Mouse (Mus musculus) heart, embryonic 16.5 days (tissue): ENCODE results near the gene Gmcl1. TPM values are rescaled to one million over a fixed set of nuclear protein-coding genes. Genes with fewer than 3 reads are reported as not detected.

ENCODE experiments used
- ATAC-seq: fragments of 200-750 bp; cut with Nextera tagmentation; replicated peaks from 2 replicates; pipeline ENCODE4 v1.8.0; 2017; ENCODE audit warnings: moderate number of reproducible peaks; ENCODE audit not compliant: insufficient read depth, low FRiP score; ENCODE audit errors: extremely low read depth
- H3K27ac ChIP-seq: fragments of 300-500 bp; sonication (generic); 2 replicates; pipeline ENCODE4 v1.5.1; 2014; ENCODE audit warnings: mild to moderate bottlenecking, low read length, control low read depth, moderate library complexity
- H3K27me3 ChIP-seq: fragments of 300-500 bp; sonication (generic); 2 replicates; pipeline ENCODE4 v1.6.1; 2014; ENCODE audit warnings: low read length, mixed read lengths; ENCODE audit not compliant: control insufficient read depth, insufficient read depth
- H3K36me3 ChIP-seq: fragments of 300-500 bp; sonication (generic); 2 replicates; pipeline ENCODE4 v1.6.1; 2014; ENCODE audit not compliant: control insufficient read depth, insufficient read depth
- H3K4me1 ChIP-seq: fragments of 300-500 bp; sonication (generic); 2 replicates; pipeline ENCODE4 v1.6.1; 2014; ENCODE audit warnings: low read length, mixed read lengths; ENCODE audit not compliant: control insufficient read depth, insufficient read depth
- H3K4me2 ChIP-seq: fragments of 300-500 bp; sonication (generic); 2 replicates; pipeline ENCODE4 v1.6.1; 2014; ENCODE audit warnings: low read depth, mild to moderate bottlenecking, control low read depth, low read length
- H3K4me3 ChIP-seq: fragments of 300-500 bp; sonication (generic); 2 replicates; pipeline ENCODE4 v1.5.1; 2014; ENCODE audit warnings: mild to moderate bottlenecking, control low read depth, low read length
- H3K9ac ChIP-seq: fragments of 300-500 bp; sonication (generic); 2 replicates; pipeline ENCODE4 v1.6.1; 2014; ENCODE audit warnings: low read length, control low read depth
- H3K9me3 ChIP-seq: fragments of 300-500 bp; sonication (generic); replicated peaks from 2 replicates; pipeline ENCODE4 v1.6.1; 2016; ENCODE audit warnings: low read length; ENCODE audit not compliant: control insufficient read depth
- WGBS: fragments of 180-500 bp; shearing (Covaris S2); extraction: QIAGEN DNeasy Blood & Tissue Kit; methylation state at CpG from one replicate; pipeline ENCODE4 v1.1.7; 2014; 5-methylcytosine and 5-hydroxymethylcytosine counted together
- polyA plus RNA-seq: library from polyadenylated mRNA; unstranded; fragments of >200 nt; fragmentation: Nextera tagmentation; extraction: Ambion mirVana; gene quantifications from 2 replicates; pipeline ENCODE4 v1.2.1, GENCODE M21; 2015

Gmcl1 gene
- polyA plus RNA-seq = 14.8 and 17.3 TPM in 2 replicates

DNA sequence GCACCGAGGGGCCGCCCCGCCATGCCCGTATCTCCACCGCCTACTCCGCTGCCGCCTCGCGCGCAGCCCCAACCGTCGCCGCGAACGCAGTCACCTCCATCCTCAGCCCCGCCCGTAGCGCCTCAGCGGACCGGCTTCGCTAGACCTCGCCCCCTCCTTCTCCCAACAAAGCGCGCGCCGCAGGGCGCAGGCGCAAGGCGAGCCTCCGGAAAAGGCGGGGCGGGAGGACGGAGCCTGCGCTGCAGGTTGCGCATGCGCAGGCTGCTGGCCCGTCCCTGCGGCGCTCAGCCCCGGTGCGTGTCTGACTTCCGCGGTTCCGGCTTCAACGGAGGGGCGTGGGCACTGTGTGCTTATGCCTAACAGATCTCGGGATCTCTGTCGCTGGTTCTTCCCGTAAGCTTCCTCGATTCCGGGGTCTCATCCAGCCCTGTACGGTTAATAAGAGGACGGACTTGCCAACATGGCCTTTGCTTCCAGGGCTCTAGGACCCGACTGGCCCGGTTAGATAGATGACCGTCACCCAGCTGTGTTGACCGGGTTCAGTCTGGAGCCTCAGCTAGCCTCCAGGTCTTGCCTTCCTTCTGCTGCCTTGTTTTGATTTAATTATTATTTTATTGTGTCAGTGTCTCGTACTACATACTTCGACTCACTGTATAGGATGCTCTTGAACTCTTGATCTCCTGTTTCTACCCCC is at the start of gene Gmcl1:
TSS of gene Gmcl1 (minus strand) at position 201 of the 694 bp plus-strand sequence.
- Histone ChIP-seq H3K9me3 (no peaks in the 10 kb centered on the region), H3K4me3 (peak within 1 kb of the TSS; percentile 65), H3K9ac (peak within 1 kb of the TSS; percentile 89), H3K27me3 (no peaks in the 10 kb centered on the region), H3K27ac (peak within 1 kb of the TSS; percentile 68), H3K4me1 (peaks cover 11% of the 10 kb centered on the region), H3K4me2 (peak within 1 kb of the TSS; percentile 85), H3K36me3 (no peaks in the 10 kb centered on the region)
- ATAC-seq = peak; percentile 95
- under 1% methylated on average over 57 of the region's 59 CpGs for WGBS

DNA sequence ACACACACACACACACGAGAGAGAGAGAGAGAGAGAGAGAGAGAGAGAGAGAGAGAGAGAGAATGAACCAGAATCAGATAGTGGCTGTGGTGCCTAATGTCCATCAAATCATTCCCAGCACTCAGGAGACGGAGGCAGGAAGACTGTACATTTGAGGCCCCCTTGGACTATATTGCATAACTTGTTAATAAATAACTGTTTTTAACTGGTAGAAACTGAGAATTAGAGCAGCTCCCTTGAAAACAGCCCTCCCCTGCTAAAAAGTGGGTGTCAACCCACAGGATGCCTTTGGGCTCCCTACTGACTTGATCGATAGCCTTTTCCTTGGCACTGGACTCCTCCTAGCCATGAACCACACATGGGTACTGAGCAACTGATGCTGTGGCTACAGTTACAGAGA is 49.2 kb upstream of the Gmcl1 start:
- Histone ChIP-seq H3K27me3 (no peaks in the 10 kb centered on the region), H3K27ac (no peak overlapping the region), H3K36me3 (no peaks in the 10 kb centered on the region), H3K4me3 (no peak overlapping the region), H3K9me3 (no peaks in the 10 kb centered on the region), H3K4me1 (no peaks in the 10 kb centered on the region), H3K4me2 (no peak overlapping the region), H3K9ac (no peak overlapping the region)
- whole genome bisulfite sequencing = 90% methylated on average over 2 of the region's 3 CpGs
- ATAC-seq = no peak

DNA sequence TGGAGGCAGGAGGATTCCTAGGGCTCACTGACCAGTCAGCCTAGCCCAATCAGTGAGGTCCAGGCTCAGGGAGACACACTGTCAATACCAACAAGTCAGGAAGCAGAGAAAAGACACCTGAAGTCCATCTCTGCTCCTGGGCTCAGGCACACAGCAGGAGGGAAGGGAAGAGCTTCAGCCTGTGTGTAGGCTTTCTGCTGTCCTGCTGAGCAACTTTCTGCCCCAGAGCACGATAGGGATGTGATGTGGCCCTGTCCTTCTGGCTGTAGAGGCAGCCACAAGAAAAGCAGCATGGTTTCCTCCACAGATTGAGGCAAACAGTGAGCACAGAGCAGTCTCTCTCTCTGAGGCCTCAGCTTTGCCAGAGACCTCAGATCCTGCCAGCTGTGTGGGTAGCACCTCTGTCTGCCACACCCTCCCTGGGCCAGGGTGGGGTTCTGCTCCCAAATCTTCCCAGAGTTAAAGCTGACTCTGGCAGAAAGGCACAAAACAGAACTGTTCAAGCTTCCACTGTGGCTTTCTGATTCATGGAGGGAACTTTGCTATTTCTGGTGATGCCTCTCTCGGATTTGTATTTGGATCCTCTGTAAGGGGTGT is 48.3 kb upstream of the Gmcl1 start:
- 30% methylated on average over 2 of the region's 2 CpGs for WGBS
- ATAC-seq = no peak
- Histone ChIP-seq H3K27me3 (no peaks in the 10 kb centered on the region), H3K36me3 (no peaks in the 10 kb centered on the region), H3K27ac (no peak overlapping the region), H3K4me1 (peaks cover 7% of the 10 kb centered on the region; the same call in 1 of the 2 replicates), H3K9ac (no peak overlapping the region), H3K4me2 (no peak overlapping the region), H3K9me3 (no peaks in the 10 kb centered on the region), H3K4me3 (no peak overlapping the region)

DNA sequence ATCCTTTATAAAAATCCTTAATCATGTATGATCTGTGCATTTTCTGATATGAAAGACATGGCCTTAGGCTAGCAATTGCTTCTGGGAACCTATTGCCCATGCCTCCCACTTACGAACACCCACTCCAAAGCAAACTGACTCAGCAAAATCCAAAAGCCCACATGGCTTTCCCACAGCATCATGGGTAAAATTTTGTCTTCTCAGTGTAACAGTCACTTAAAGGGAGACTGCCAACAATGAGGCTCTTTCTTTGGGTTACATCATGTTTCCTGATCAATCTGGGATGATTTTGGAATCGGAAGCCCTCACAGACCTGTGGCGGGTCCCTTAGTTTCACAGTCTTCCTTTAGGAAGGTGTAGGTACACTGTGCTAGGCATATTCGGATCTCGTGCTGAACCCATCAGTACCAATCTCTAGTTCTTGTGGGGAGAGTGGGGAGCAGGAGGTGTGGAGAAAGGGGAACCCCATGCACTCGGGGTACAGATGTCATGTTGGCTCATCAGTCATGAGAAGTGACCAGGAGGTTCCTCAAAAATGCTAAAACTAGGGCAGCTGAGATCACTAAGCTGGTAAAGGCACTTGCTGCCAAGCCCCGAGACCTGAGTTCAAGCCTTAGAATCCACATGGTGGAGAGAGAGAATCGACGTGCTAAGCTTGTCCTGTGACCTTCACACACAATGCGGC is 45.9 kb upstream of the Gmcl1 start:
- no peaks in the 10 kb centered on the region for H3K27me3 ChIP-seq
- ATAC-seq = no peak
- H3K27ac ChIP-seq = no peak overlapping the region
- WGBS = 87% methylated on average over 10 of the region's 10 CpGs
- no peaks in the 10 kb centered on the region for H3K9me3 ChIP-seq
- peaks cover 13% of the 10 kb centered on the region for H3K4me1 ChIP-seq
- no peak overlapping the region for H3K4me2 ChIP-seq
- H3K4me3 ChIP-seq = no peak overlapping the region
- H3K9ac ChIP-seq = no peak overlapping the region
- no peaks in the 10 kb centered on the region for H3K36me3 ChIP-seq

DNA sequence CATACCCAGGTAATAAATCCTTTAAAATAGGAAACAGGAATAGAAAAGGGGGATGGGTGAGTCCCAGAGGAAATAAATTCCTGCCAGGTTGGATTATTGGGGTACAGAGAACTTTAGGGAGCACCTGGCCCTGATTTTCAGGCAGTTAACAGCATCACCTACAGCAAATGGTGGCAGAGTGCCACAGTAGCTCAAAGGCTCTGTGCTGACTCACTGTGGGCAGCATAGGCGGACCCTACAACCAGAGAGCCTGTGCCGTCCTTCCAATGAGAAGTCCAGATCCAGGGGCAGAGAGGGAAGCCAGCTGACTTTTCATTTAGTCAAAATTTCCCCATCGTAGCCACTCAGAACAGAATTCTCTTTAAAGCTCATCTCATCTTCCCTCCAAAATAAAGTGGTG is 44.0 kb upstream of the Gmcl1 start:
- H3K27ac ChIP-seq = no peak overlapping the region
- WGBS = 81% methylated on average over 3 of the region's 3 CpGs

DNA sequence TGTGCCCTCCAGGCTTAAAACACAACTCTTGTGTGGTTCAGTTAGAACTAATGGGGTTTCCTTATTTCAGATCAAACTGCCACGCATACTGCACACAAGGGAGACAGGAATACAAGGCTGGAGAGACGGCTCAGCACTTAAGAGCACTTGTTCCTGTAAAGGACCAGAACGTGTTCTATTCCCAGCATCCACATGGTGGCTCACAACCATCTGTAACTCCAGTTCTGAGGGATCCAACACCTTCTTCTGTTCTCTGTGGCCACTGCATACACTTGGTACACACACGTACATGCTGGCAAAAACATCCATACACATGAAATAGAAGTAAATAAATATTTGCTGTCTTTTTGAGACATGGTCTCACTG is 43.5 kb upstream of the Gmcl1 start:
- Histone ChIP-seq H3K4me1 (peaks cover 13% of the 10 kb centered on the region), H3K9ac (no peak overlapping the region), H3K27me3 (no peaks in the 10 kb centered on the region), H3K4me2 (no peak overlapping the region; the same call in 1 of the 2 replicates), H3K9me3 (no peaks in the 10 kb centered on the region), H3K4me3 (no peak overlapping the region), H3K36me3 (no peaks in the 10 kb centered on the region), H3K27ac (peak overlapping the region; percentile 67)
- 34% methylated on average over 4 of the region's 4 CpGs for WGBS
- ATAC-seq = no peak; the same call in 1 of the 2 replicates

More for the DNA sequence above, 44.0 kb upstream of the Gmcl1 start:
- H3K4me1 ChIP-seq = peaks cover 13% of the 10 kb centered on the region
- no peak overlapping the region for H3K4me3 ChIP-seq
- no peaks in the 10 kb centered on the region for H3K9me3 ChIP-seq
- no peak overlapping the region for H3K4me2 ChIP-seq
- no peaks in the 10 kb centered on the region for H3K36me3 ChIP-seq
- no peak overlapping the region for H3K9ac ChIP-seq
- H3K27me3 ChIP-seq = no peaks in the 10 kb centered on the region
- no peak for ATAC-seq

DNA sequence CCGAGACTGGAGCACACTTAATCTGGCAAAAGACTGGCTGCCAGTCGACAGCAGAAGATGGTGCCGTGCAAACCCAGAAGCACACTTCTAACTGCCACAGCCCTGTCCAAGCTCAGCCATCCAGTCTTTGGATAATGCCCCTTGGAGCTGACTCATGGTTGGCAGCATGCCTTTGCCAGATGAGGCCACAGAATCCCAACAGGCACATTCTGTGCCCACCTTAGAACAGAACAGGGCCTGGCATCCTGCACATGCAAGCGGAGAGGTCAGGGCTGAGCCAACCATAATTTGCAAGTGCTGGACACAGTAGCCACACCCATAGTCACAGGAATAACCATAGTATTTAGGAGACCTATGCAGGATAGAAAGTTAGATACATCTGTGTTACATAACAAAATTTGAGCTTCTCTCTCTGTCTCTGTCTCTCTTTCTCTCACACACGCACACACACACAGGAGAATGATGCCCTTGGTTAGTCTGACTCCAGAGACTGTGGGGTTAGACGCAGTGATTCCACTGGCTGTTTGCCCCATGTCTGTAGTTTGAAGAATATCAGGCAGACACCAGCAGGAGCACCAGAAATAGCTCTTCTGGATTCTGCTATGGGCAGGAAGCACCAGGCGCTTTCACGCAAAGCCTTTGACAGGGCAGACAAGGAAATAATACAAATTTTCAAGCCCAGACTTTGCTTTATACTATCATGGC is 43.0 kb upstream of the Gmcl1 start:
- Histone ChIP-seq H3K4me2 (no peak overlapping the region; the same call in 1 of the 2 replicates), H3K4me1 (peaks cover 13% of the 10 kb centered on the region), H3K9ac (no peak overlapping the region), H3K27me3 (no peaks in the 10 kb centered on the region), H3K4me3 (no peak overlapping the region), H3K36me3 (no peaks in the 10 kb centered on the region), H3K27ac (peak overlapping the region; percentile 67), H3K9me3 (no peaks in the 10 kb centered on the region)
- ATAC-seq = no peak; the same call in 1 of the 2 replicates
- WGBS = 56% methylated on average over 8 of the region's 8 CpGs

DNA sequence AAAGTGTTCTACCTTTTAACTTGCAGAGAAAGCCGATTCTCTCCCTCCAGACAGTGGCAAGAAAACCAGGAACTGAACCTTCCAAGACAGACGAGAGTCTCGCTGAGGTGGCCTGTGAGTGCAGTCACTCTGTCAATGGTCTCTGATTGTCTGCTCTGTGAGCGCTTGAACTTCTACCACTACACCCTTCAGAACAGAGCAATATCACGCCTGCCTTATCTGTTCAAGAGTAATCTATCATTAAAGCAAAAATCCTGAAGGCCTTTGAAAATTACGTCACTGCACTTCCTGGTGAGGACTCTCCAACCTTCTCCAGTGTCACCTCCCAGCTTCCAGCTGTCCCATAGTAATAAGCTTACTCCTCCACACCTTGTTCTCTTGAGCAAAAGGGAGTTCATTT is 41.8 kb upstream of the Gmcl1 start:
- no peak overlapping the region for H3K27ac ChIP-seq
- no peak overlapping the region for H3K4me3 ChIP-seq
- WGBS = 72% methylated on average over 6 of the region's 6 CpGs
- H3K4me1 ChIP-seq = peaks cover 13% of the 10 kb centered on the region
- no peak for ATAC-seq
- no peaks in the 10 kb centered on the region for H3K27me3 ChIP-seq
- no peak overlapping the region for H3K9ac ChIP-seq
- H3K9me3 ChIP-seq = no peaks in the 10 kb centered on the region
- H3K36me3 ChIP-seq = no peaks in the 10 kb centered on the region
- H3K4me2 ChIP-seq = no peak overlapping the region
